Mouse (Mus musculus): ENCODE measurements at regions not wholly inside any gene's neighbourhood (a gene's known extent, or its start where the extent isn't known, plus 50 kb on each side); places are given as distances from the start of the nearest gene placed in this dataset.

- DNase-seq (ENCODE audit: low spot score in 2 of 2), result no peak
- TF ChIP-seq CTCF (conservative IDR thresholded peaks at IDR 0.05), result no peak
- H3K4me3 ChIP-seq, result no peak overlapping the region
- H3K27ac ChIP-seq, result no peak overlapping the region
These were observed 611.8 kb downstream of the Snca start for GRCm38 (mm10) chr6:60217840-60218239.

DNA sequence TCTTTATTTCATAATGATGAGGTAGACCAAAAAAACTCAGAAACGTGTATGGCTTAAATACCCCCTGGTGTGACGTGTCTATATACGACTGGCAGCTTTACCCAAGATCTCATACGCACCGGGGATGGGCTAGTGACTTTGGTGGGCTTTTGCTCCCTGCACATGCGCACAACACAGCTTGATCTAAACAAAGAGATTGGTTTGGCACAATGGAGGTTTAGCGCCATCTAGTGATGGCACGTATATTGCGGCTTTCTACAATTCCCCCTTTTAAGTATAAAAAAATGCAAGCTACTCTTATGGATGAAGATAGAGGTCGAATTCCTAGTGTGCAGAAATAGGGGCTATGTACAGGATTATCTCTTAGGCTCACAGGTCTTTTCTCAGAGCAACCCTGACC is 628.1 kb downstream of the Snca start:
- peak in 1 of 2 experiments; percentile 35 for DNase-seq (ENCODE audit: low spot score in 2 of 2)
- H3K27ac ChIP-seq, result no peak overlapping the region
- H3K4me3 ChIP-seq, result no peak overlapping the region
- TF ChIP-seq CTCF (conservative IDR thresholded peaks at IDR 0.05), result peak; percentile 67
